Mouse (Mus musculus): ENCODE data around the gene Ankrd13a. TPM values are rescaled to one million over a fixed set of nuclear protein-coding genes. Genes with fewer than 3 reads are reported as not detected.
"Not testable (repeated sequence)": the region's sequence is repeated elsewhere in the genome, so short reads cannot be mapped to it uniquely, and the experiment has no call there.

Gene Ankrd13a
- polyA plus RNA-seq, 1 experiment from 2014 or later: 87.5 TPM

DNA sequence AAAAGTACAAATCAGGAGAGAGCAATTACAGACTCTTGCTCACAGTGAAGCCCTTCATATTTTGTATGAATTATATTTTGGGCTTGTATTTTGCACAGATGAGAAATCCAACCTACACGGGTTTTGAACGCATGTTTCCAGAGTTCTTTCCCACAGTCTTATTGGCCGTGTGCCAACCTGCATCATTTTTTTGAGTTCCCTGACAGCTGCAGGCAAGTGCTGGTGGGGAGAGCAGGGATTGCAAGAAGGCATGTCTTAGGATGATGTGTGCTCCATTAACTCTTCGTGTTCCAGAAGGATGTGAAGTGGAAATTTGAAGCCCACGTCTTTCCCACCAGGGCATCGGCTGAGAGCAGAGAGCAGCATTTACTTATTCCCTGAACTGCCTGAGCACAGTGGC lies 42.1 kb downstream of the Ankrd13a start:
- H3K27ac ChIP-seq: no peak overlapping the region
- no peak overlapping the region for H3K4me2 ChIP-seq
- no peaks in the 10 kb centered on the region for H3K27me3 ChIP-seq (replicated peaks)
- H3K36me3 ChIP-seq: peaks cover 11% of the 10 kb centered on the region
- H3K4me3 ChIP-seq: no peak overlapping the region
- H3K4me1 ChIP-seq: peaks cover 26% of the 10 kb centered on the region
- 64% methylated on average over 6 of the region's 6 CpGs for WGBS (ENCODE audit: insufficient replicate concordance)
- H3K9ac ChIP-seq: no peak overlapping the region
- no peak for ATAC-seq
- H3K9me3 ChIP-seq (replicated peaks): peaks cover 3% of the 10 kb centered on the region; the same call in 1 of the 2 replicates

DNA sequence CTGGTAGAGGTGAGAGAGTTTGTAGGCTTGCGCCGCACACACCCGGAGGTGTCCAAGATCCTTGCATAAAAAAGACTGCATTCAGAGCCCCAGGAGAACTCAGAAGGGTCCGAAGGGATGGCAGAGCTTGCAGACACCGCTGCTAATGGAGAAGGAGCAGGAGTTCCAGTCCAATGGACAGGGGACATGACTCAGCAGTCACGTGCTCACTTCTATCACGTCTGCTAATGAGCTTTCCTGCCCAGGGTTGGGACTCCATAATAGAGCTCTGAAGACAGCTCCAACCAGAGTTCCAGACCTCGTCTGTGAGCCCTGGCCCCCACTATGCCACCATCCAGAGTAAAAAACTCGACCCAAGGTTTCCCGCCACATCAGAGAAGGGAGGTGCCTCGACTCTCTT lies 43.6 kb downstream of the Ankrd13a start:
- Histone ChIP-seq H3K9me3 (replicated peaks) (peaks cover 11% of the 10 kb centered on the region; the same call in 1 of the 2 replicates), H3K4me1 (peaks cover 15% of the 10 kb centered on the region), H3K4me2 (no peak overlapping the region), H3K36me3 (peaks cover 17% of the 10 kb centered on the region), H3K27me3 (replicated peaks) (no peaks in the 10 kb centered on the region), H3K9ac (peak overlapping the region; percentile 10; the same call in 1 of the 2 replicates), H3K4me3 (no peak overlapping the region), H3K27ac (0 out of 2 replicates have a peak overlapping the region, but pooled peaks have one; percentile 14)
- 61% methylated on average over 11 of the region's 11 CpGs for WGBS (ENCODE audit: insufficient replicate concordance)
- peak; percentile 55; the same call in 1 of the 2 replicates for ATAC-seq

DNA sequence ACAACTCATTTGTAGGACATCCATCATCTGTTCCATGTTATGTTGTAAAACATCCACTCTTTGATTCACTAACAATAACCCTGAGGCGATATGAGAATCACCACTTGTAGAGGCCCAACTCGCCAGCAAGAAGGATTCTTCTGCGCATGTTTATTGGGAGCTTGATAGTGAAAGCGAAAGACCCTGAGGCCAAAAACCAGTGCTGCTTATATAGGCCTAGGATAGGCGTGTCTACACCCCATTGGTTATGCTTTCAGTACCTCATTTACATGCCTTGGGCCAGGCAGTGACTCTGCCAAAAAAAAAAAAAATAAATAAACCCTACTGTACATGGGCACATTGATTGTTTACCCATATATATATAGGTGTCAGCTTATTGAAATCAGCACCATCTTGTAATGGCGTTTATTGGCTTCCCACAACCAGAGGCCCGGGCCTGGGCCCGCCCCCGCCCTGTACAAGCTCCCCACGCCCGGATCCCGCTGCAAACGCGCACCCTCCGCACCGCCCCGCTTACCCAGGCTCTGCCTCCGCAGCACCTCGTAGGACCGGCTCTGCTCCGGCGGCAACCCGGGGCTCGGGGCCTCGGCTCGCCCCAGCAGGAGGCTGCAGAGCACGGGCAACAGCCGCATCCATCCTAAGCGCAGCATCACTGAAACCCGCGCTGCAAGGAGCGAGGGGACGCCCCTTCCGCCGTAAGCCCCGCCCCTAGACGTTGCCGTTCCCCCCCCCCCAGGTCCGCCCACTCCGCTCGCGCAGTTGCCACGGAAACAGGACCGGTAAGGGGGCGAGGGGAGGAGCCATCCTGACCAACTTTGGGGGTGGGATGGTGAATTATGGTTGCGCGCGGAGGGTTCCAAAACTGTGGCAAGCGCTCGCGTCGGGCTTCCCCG lies 48.6 kb downstream of the Ankrd13a start, which contains the start of gene 1500011B03Rik:
Gene 1500011B03Rik, minus strand, starts transcription at position 673 of the 893 bp plus-strand sequence.
- Histone ChIP-seq H3K4me2 (peak within 1 kb of the TSS; percentile 93), H3K27ac (peak within 1 kb of the TSS; percentile 55; the same call in 1 of the 2 replicates), H3K27me3 (replicated peaks) (0 out of 2 replicates have a peak, but pooled peaks cover 4% of the 10 kb centered on the region), H3K4me3 (peak within 1 kb of the TSS; percentile 84), H3K36me3 (peaks cover 17% of the 10 kb centered on the region), H3K4me1 (peaks cover 30% of the 10 kb centered on the region), H3K9me3 (replicated peaks) (peaks cover 11% of the 10 kb centered on the region; the same call in 1 of the 2 replicates), H3K9ac (peak within 1 kb of the TSS; percentile 72)
- ATAC-seq: peak; percentile 66
- 8% methylated on average over 53 of the region's 53 CpGs for WGBS (ENCODE audit: insufficient replicate concordance)

DNA sequence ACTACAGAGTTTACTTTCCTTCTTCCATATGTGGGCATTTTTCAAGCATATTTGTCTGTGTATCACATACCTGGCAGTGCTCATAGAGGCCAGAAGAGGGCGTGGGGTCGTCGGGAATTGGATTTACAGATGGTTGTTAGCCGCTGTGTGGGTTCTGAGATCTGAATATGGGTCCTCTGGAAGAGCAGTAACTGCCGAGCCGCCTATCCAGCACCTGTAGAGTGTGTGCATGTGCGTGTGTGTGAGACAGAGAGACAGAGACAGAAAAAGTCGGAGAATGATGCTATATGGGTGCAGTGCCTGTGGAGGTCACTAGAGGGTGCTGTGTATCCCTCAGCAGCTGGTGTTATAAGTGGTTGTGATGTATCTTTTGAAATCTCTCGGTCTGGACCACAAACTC lies 49.7 kb downstream of the Ankrd13a start:
- H3K27me3 ChIP-seq (replicated peaks): 0 out of 2 replicates have a peak, but pooled peaks cover 4% of the 10 kb centered on the region
- no peak for ATAC-seq
- H3K4me3 ChIP-seq: peak overlapping the region; percentile 84
- peak overlapping the region; percentile 7; the same call in 1 of the 2 replicates for H3K9ac ChIP-seq
- 9% methylated on average over 9 of the region's 9 CpGs for WGBS (ENCODE audit: insufficient replicate concordance)
- 0 out of 2 replicates have a peak overlapping the region, but pooled peaks have one; percentile 36 for H3K27ac ChIP-seq
- H3K4me1 ChIP-seq: peaks cover 26% of the 10 kb centered on the region
- H3K36me3 ChIP-seq: peaks cover 17% of the 10 kb centered on the region
- peak overlapping the region; percentile 93 for H3K4me2 ChIP-seq
- peaks cover 11% of the 10 kb centered on the region; the same call in 1 of the 2 replicates for H3K9me3 ChIP-seq (replicated peaks)

DNA sequence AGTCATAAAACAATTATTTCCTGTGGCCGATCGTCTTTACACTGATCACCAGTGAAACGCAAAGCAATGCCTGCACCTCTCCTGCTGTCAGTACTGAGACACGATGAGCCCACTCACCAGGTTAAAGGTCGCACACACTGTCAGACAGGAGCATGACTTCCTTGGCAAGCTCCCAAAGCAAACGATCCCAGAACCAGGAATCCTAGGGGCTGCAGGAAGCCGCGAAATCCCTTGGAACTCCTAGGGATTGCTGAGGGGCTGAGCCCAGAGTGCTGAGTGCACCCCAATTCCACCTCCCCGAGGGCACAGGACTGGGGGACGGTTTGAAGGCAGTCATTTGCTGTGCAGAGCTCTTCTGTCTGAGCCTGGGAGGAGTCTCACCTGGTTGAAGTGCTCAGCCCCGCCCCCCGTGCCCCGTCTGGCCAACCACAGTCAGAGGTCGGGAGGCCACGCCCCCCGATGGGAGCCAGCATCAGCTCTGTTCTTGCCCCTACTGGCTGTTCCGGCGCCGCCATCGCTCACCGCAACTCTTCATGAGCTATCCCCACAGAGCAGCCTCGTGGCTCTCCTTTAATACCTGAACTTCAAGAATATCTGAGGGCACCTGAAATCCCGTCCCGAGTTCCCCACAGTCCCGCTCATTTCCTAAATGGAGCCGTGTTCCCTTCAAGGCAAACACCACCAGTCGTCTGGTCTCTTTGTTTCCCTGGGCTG lies 51.7 kb downstream of the Ankrd13a start:
- peaks cover 11% of the 10 kb centered on the region; the same call in 1 of the 2 replicates for H3K9me3 ChIP-seq (replicated peaks)
- peak overlapping the region; percentile 77 for H3K4me2 ChIP-seq
- 0 out of 2 replicates have a peak, but pooled peaks cover 4% of the 10 kb centered on the region for H3K27me3 ChIP-seq (replicated peaks)
- peak; percentile 91 for ATAC-seq
- H3K36me3 ChIP-seq: peaks cover 13% of the 10 kb centered on the region
- peaks cover 26% of the 10 kb centered on the region for H3K4me1 ChIP-seq
- H3K4me3 ChIP-seq: peak overlapping the region; percentile 55
- WGBS (ENCODE audit: insufficient replicate concordance): 9% methylated on average over 26 of the region's 27 CpGs
- H3K9ac ChIP-seq: peak overlapping the region; percentile 63
- H3K27ac ChIP-seq: peak overlapping the region; percentile 36; the same call in 1 of the 2 replicates

DNA sequence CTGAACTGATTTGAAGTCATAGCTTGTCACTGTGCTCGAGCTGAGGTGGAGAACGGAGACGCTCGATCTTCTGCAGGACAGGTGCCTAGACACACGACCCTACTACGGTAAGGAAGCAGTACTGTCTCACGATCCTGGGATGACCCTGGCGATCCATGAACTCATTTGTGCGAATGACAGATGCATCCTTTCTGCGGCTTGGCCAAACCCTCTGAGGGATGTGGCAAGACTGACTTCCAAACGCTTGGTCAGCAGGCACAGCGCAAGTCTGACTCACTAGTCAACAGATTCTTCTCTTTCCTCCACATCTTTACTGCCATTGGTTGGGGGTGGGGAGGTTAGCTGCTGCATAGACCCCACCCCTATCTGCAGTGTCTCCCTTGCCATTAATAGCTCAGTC lies 53.0 kb downstream of the Ankrd13a start:
- H3K36me3 ChIP-seq: peaks cover under 1% of the 10 kb centered on the region; the same call in 1 of the 2 replicates
- H3K9me3 ChIP-seq (replicated peaks): no peaks in the 10 kb centered on the region
- 0 out of 2 replicates have a peak, but pooled peaks cover 4% of the 10 kb centered on the region for H3K27me3 ChIP-seq (replicated peaks)
- H3K9ac ChIP-seq: no peak overlapping the region
- WGBS (ENCODE audit: insufficient replicate concordance): 61% methylated on average over 12 of the region's 12 CpGs
- no peak overlapping the region for H3K4me3 ChIP-seq
- no peak overlapping the region for H3K27ac ChIP-seq
- no peak overlapping the region for H3K4me2 ChIP-seq
- ATAC-seq: no peak
- H3K4me1 ChIP-seq: peaks cover 26% of the 10 kb centered on the region

DNA sequence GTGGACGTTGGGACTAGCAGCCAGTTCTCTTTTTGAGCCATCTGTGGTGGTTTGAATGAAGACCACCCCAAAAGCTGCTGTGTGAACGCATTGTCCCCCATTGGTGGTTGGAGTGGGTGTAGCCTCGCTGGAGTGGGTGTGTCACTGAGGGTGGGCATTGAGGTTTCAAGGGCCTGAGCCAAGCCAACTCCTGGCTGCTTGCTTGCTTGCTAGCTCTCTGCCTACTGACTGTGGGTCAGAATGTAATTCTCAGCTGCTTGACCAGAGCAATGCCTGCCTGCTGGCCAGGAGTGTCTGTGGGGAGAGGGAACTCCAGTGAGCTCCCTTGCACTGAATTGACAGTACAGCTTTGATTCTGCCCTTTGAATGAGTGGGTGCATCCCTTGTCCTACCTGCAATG lies 55.3 kb downstream of the Ankrd13a start:
- Histone ChIP-seq H3K36me3 (no peaks in the 10 kb centered on the region), H3K27me3 (replicated peaks) (0 out of 2 replicates have a peak, but pooled peaks cover 4% of the 10 kb centered on the region), H3K4me2 (no peak overlapping the region), H3K9me3 (replicated peaks) (no peaks in the 10 kb centered on the region), H3K9ac (no peak overlapping the region), H3K4me3 (no peak overlapping the region), H3K4me1 (peaks cover 13% of the 10 kb centered on the region), H3K27ac (no peak overlapping the region)
- no peak for ATAC-seq
- 58% methylated on average over 3 of the region's 3 CpGs for WGBS (ENCODE audit: insufficient replicate concordance)

DNA sequence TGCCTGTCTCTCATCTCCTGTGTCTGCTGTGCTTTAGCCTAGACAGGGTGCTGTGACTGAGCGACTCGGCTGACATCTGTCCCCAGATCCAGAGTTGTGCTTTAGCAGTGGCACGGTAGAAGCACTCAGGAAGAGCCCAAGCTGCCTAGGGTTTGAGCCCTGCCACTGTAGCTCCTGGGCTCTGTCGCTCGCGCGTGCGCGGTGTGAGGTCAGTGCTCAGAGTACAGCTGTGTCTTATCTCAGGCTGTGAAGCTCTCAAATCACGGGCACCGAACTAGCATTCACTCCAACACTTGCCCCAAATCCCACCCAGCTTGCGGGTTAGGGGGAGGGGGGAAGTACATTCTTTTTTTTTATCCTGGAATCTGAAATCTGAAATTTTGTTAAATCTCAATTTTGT lies 62.4 kb downstream of the Ankrd13a start:
- no peak for ATAC-seq
- WGBS (ENCODE audit: insufficient replicate concordance): 45% methylated on average over 12 of the region's 12 CpGs
- Histone ChIP-seq H3K9me3 (replicated peaks) (no peaks in the 10 kb centered on the region), H3K9ac (no peak overlapping the region), H3K36me3 (no peaks in the 10 kb centered on the region), H3K4me1 (no peaks in the 10 kb centered on the region), H3K4me3 (no peak overlapping the region), H3K27ac (no peak overlapping the region), H3K4me2 (no peak overlapping the region), H3K27me3 (replicated peaks) (peaks cover 21% of the 10 kb centered on the region; the same call in 1 of the 2 replicates)

DNA sequence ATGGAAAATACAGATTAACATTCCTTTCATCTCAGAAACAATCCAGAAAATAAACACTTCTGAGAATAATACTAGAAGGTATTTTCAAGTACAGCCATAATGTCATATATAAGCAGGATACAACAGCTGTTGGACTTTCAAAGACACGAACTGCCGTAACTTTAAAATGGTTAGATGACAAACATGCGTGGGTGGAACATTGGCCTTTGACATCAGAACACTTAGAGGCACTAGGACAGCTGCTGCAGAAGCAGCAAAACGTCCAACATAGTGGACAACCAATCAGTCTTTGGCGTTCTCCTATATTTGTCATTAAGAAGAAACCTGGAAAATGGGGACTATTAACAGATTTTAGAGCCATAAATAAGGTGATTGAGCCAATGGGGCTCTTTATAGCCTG lies 66.0 kb downstream of the Ankrd13a start:
- not testable (repeated sequence) for H3K9me3 ChIP-seq (replicated peaks)

DNA sequence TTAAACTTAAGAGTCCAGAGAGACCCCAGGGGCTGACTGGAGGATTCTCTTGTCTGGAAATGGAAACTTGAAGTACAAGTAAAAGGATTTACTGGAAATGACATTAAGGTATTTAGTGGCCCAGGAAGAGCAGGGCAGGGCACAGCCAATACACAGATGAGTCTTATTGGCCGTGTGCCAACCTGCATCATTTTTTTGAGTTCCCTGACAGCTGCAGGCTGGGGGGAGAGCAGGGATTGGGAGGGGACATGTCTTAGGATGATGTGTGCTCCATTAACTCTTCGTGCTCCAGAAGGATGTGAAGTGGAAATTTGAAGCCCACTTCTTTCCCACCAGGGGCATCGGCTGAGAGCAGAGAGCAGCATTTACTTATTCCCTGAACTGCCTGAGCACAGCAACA lies 67.7 kb downstream of the Ankrd13a start:
- WGBS (ENCODE audit: insufficient replicate concordance): 50% methylated on average over 3 of the region's 3 CpGs

More for the DNA sequence above, 66.0 kb downstream of the Ankrd13a start:
- not testable (repeated sequence) for H3K36me3 ChIP-seq, H3K27ac ChIP-seq, H3K9ac ChIP-seq, H3K4me1 ChIP-seq, H3K4me2 ChIP-seq, ATAC-seq, H3K4me3 ChIP-seq
- 50% methylated on average over 5 of the region's 5 CpGs for WGBS (ENCODE audit: insufficient replicate concordance)
- peaks cover 43% of the 10 kb centered on the region for H3K27me3 ChIP-seq (replicated peaks)

DNA sequence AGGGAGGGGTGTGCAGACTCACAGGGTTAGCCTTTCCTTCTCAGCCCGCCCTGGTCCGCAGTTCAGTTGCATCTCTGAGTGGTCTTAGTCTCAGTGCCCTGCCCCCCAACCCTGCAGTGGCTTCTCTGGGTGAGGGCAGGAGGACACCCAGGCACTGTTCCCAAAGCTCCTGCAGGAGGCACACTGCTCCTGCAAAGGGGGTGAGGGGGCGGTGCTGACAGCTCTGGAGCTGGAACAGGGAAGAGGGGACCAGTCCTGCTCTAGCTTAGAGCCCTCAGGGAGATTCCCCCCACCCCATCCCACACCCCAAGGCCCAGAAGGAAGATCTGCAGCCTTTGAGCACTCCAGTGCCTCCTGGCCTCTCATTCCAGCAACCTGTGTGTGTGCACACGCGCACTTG lies 68.2 kb downstream of the Ankrd13a start:
- Histone ChIP-seq H3K27me3 (replicated peaks) (peaks cover 44% of the 10 kb centered on the region), H3K4me3 (no peak overlapping the region), H3K4me2 (no peak overlapping the region), H3K27ac (no peak overlapping the region), H3K36me3 (no peaks in the 10 kb centered on the region), H3K9ac (no peak overlapping the region), H3K4me1 (0 out of 2 replicates have a peak, but pooled peaks cover 3% of the 10 kb centered on the region), H3K9me3 (replicated peaks) (no peaks in the 10 kb centered on the region)
- 58% methylated on average over 5 of the region's 5 CpGs for WGBS (ENCODE audit: insufficient replicate concordance)
- ATAC-seq: no peak

More for the DNA sequence above, 67.7 kb downstream of the Ankrd13a start:
- H3K4me3 ChIP-seq; H3K9ac ChIP-seq; H3K4me1 ChIP-seq; H3K36me3 ChIP-seq; H3K9me3 ChIP-seq (replicated peaks); H3K4me2 ChIP-seq; ATAC-seq; H3K27ac ChIP-seq: not testable (repeated sequence)
- H3K27me3 ChIP-seq (replicated peaks): peaks cover 45% of the 10 kb centered on the region
